Mouse (Mus musculus) bone marrow macrophage, adult 2 months (primary cell): ENCODE measurements at regions not wholly inside any gene's neighbourhood (a gene's known extent, or its start where the extent isn't known, plus 50 kb on each side); places are given as distances from the start of the nearest gene placed in this dataset.

ENCODE experiments used
- H3K27ac ChIP-seq: 2 replicates; pipeline ENCODE4 v1.5.1; 2012; ENCODE audit warnings: low read depth, low read length; ENCODE audit not compliant: insufficient read depth
- H3K4me1 ChIP-seq: 2 replicates; pipeline ENCODE4 v1.6.1; 2012; ENCODE audit warnings: low read length; ENCODE audit not compliant: control insufficient read depth, insufficient read depth
- H3K4me3 ChIP-seq: 2 replicates; pipeline ENCODE4 v1.5.1; 2012; ENCODE audit warnings: mild to moderate bottlenecking, low read length, moderate library complexity; ENCODE audit not compliant: insufficient read depth
- CTCF ChIP-seq: IDR thresholded peaks from 2 replicates; pipeline ENCODE4 v1.5.1; 2012; ENCODE audit warnings: low read depth, mild to moderate bottlenecking, low read length, moderate library complexity
- POLR2A ChIP-seq: IDR thresholded peaks from 2 replicates; pipeline ENCODE4 v1.6.1; 2012; ENCODE audit warnings: mild to moderate bottlenecking, low read depth, low read length, borderline replicate concordance

DNA sequence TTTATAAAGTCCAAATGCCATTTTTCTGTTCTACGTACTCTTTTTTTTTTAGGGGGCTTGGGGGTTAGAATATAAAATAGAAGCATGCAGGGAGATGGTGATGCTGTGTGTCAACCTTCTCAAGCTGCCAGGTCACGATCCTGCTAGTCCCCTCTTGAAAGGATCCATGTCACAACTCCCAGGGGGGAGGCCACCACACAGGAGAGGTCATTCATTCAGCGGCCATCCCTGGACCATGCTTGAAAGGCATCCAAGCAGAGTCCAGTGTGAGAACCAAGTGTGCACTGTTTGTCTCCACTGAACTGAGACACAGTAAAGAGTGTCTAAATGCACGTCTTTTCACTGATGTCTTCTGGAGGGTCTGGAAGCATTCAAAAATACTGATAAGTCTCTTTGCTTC lies 119.8 kb upstream of the N6amt1 start:
- peaks cover 14% of the 10 kb centered on the region for H3K4me1 ChIP-seq
- no peak overlapping the region for H3K27ac ChIP-seq
- no peak overlapping the region for H3K4me3 ChIP-seq
- no peak for TF ChIP-seq CTCF
- no peak for TF ChIP-seq POLR2A

DNA sequence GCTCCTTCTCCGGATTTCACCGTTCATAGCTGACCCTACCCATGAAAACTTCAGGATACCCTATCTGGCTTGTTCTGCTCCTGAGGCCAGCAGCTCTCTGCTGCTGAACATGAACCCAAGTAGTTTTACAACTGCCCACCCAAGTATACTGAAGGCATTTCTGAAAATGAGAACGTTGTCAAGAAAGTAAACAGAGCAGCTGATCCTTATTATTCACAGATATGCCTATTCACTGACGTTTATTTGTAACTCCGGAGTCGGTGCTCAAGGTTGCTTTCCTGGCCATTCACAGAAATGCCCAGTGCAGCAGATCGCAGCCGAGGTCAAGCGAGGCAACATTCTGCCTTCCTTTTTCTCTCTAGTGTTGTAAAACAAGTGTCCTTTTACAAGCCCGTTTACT lies 128.4 kb upstream of the N6amt1 start:
- no peak for TF ChIP-seq POLR2A
- no peak for TF ChIP-seq CTCF
- Histone ChIP-seq H3K27ac (no peak overlapping the region), H3K4me3 (no peak overlapping the region), H3K4me1 (peaks cover 13% of the 10 kb centered on the region)

DNA sequence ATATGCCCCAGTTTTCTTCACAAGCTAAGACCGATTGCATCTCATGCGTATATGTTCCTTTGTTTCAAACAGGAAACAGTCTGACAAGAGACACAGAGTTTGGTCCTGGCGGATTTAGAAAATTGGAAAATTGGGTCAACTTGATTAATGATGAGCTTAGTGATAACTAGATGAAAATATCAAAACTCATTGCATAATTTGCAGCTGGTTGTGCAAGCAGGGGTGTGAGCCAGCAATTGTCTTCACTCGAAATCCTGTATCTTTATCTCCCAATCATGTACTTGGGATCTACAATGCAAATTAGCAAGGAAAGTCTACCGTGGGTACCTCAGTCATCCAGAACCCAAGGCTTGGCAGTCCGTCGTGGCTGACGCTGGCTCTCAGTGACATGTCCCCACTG lies 128.9 kb upstream of the N6amt1 start:
- Histone ChIP-seq H3K4me1 (peaks cover 13% of the 10 kb centered on the region), H3K4me3 (no peak overlapping the region), H3K27ac (peak overlapping the region; percentile 4; the same call in 1 of the 2 replicates)
- TF ChIP-seq CTCF (no peak), POLR2A (no peak)

DNA sequence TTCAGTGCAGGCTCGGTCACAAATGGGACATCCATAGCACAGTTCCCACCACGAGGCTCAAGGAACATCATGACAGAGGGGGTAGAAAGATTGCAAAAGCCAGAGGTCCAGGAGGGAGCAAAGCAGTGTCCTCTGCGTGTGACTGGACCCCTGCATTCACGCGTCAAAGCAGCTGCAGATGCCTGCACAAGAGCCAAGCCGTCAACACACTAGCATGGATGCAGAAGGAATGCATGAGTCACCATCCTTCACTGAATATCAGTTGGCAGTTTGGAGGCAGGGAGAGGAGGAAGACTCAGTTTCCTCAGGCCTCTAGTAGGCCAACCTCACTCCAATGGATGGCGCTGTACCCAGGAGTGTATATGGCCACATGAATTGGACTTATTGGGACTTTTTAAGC lies 130.0 kb upstream of the N6amt1 start:
- Histone ChIP-seq H3K4me3 (no peak overlapping the region), H3K27ac (no peak overlapping the region), H3K4me1 (peaks cover 13% of the 10 kb centered on the region)
- TF ChIP-seq CTCF, result no peak
- TF ChIP-seq POLR2A, result no peak

DNA sequence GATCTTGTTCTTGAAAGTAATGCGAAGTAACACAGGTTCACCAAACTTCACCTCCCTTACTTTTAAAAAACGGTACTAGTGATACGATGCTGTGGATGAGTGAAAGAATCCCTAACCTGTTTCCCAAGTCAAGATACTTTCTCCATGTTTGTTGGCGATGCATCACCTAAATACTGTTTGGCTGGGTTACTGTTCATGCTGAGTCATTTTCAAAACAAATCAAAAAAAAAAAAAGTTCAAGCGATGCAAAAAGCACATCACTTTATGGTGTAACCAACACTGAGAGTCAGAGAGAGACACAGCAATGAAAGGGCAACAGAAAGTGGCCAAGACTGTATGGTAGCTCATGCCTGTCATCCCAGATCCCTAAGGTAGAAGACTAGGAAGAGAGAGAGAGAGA lies 133.4 kb upstream of the N6amt1 start:
- Histone ChIP-seq H3K4me3 (no peak overlapping the region), H3K27ac (no peak overlapping the region), H3K4me1 (peaks cover 11% of the 10 kb centered on the region)
- TF ChIP-seq POLR2A (no peak), CTCF (no peak)

DNA sequence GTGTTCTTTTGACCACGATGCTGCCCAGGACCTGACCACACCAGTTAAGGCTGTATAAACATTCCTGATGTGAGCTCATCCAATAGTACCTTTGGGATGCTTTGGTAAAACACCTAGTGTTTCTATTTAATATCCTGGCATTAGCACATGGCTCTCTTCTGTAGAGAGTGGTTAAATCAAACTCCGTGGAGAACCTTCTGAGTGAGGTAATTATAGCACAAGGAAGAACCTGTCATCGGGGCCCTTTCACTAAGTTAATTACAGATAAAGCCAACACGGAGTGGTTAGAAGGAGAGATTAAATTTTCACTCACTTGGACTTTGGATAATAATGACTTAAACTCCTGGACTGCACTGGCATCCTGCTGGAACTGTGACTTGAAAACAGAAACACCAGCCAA lies 133.8 kb upstream of the N6amt1 start:
- TF ChIP-seq CTCF (no peak), POLR2A (no peak)
- no peak overlapping the region for H3K4me3 ChIP-seq
- no peak overlapping the region for H3K27ac ChIP-seq
- H3K4me1 ChIP-seq, result peaks cover 7% of the 10 kb centered on the region

DNA sequence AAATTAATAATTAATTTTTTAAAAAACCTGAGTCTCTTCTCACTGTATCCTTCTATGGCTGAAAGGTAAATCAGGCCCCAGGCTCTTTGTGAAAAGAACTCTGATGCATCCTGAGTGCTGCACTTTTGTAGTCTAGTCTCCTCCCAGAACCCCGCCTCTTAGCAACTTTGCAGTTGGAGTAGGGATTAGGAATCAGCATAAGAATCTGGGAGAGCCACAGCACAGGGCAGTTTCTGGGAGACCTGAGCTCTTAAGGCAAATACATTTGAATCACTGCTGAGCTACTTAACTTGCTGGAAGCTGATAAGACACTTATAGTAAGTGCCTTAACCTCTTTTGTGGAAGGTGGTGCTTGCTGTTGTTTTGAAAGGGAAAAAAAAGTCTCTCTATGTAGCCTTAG lies 146.1 kb upstream of the N6amt1 start:
- Histone ChIP-seq H3K4me1 (no peaks in the 10 kb centered on the region), H3K4me3 (no peak overlapping the region), H3K27ac (no peak overlapping the region)
- TF ChIP-seq CTCF (no peak), POLR2A (no peak)

DNA sequence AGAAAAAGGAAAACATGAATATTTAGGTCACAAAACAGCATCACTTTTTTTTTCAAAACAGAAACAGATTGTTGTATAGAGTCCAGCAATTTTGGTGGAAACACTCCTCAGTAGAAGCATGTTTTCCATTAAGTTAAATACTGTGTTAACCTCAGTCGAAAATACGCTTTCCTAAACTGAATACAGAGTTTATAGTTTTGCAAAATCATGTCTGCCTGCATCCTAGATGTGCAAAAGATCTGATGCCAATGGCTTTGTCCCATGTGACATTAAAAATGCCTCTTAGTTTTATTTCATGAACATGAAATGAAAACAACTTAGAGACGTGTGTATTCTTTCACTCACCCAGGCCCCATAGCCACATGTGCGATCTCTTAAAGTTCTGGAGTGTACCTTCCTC lies 163.5 kb upstream of the N6amt1 start:
- TF ChIP-seq POLR2A, result no peak
- no peak for TF ChIP-seq CTCF
- Histone ChIP-seq H3K4me3 (no peak overlapping the region), H3K27ac (no peak overlapping the region), H3K4me1 (no peaks in the 10 kb centered on the region)

DNA sequence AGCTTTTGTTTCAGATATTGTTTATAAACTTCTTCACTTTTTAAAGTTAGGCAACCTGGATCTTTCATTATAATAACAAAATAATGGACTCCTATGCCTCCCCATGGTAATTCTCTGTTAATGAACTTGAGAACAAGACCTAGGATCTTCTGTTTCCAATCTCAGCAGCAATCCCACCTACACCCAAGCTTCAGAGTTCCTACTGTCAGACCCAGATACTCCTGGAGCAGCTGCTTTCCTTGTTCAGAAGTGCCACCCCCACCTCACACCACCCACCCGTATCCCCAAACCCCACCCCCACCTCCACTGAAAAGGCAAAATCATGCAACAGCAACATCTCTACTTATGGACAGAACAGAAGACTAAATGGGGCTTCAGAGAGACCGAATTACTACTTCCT lies 165.2 kb upstream of the N6amt1 start:
- TF ChIP-seq CTCF (no peak), POLR2A (no peak)
- H3K4me3 ChIP-seq, result no peak overlapping the region
- H3K27ac ChIP-seq, result no peak overlapping the region
- H3K4me1 ChIP-seq, result no peaks in the 10 kb centered on the region

DNA sequence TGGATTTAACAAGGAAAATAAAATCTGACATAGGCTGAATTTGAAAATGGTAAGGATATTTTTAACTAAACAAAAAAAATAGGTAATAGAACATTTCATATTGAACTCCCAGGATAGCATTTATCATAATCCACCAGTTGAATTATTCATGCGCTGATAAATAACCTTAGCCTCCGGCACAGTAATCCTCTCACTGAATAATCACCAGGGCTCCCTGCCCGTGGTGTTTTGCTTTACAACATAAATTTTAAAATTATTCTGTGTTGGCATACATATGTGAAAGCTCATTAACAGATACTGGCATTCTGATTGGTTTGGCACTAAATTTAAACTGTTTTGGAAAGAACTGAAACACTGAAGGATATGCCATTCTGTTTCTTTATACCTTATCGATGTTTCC lies 181.6 kb upstream of the N6amt1 start:
- Histone ChIP-seq H3K27ac (no peak overlapping the region), H3K4me3 (no peak overlapping the region), H3K4me1 (no peaks in the 10 kb centered on the region)
- TF ChIP-seq POLR2A (no peak), CTCF (no peak)

DNA sequence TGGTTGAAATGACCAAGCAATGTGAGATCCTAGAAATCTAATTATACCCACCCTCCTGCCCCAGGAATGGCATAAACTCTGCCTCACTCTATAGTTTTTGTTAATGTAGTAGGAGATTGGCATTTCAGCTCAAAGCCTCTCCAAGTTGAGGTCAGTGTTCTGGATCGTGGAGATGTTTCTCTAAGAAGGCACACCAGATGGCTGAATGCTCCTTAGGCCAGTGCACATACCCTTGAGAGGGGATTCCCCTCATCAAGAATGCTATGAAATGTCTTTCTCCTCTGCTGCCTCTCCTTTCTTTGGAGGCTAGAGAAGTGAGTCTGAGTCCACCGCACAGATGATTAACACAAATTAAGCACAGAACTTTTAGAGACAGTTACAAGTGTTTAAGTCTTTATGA lies 214.7 kb upstream of the N6amt1 start:
- no peak overlapping the region for H3K27ac ChIP-seq
- TF ChIP-seq POLR2A, result no peak
- no peak for TF ChIP-seq CTCF
- no peak overlapping the region for H3K4me3 ChIP-seq
- no peaks in the 10 kb centered on the region for H3K4me1 ChIP-seq
